Mouse (Mus musculus) adrenal gland, adult 2 months (tissue): ENCODE measurements around the gene Setd3. TPM values are rescaled to one million over a fixed set of nuclear protein-coding genes. Genes with fewer than 3 reads are reported as not detected.
"Not testable (repeated sequence)": the region's sequence is repeated elsewhere in the genome, so short reads cannot be mapped to it uniquely, and the experiment has no call there.

Experiments used
- DNase-seq: peaks from one replicate; pipeline ENCODE4 v3.0.0; 2021
- polyA plus RNA-seq: library from polyadenylated mRNA; depleted of rRNA; stranded (reverse); fragments of >200 nt; gene quantifications from 2 replicates; pipeline ENCODE4 v1.2.3, GENCODE M21; 2012
- total RNA-seq, 2 experiments: library from RNA; stranded (reverse); gene quantifications; 2 replicates each; pipeline ENCODE4 v1.2.3; 2021

The Setd3 gene
- total and polyA plus RNA-seq, 3 experiments: 11.0 to 117 (median 109) TPM

DNA sequence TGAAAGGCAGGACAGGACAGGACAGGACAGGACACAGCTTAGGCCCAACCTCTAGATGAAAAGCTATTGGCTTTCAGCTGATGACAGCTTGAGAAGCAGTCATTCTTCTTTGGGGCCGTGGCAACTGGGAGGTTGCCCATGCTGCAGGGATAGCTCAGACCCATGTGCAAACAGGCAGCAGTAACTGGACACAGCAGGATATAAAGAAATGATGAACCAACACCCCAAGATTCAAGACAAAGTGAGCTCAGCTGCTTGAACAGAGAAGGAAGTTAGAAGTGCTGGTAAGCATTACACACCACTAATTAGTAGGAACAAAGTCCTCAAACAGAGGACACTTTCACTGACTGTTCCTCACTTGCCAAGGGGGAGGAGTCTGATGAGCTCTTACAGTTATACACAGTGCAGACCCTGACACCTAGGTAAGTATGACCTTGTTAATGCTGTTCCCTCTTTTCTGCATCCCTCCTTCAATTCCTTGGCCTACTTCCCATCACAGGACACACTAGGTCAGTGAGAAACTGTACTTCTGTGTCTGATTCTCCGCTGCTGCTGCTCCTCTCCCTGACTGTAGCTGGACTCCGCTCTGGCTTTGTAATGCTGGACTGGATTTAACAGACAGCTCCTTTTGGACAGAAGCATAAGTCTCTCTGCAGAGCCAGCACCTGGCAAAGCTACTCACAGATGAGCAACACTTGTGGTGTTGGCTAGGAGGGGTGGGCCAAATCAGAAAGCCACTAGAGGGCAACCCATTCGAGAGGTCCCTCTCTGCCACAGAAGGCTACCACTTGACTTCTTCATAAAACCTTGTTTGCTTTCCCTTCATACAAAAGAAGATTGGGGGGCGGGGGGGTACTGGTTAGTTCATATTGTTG is 35.3 kb downstream of the Setd3 start:
- DNase-seq: no peak

DNA sequence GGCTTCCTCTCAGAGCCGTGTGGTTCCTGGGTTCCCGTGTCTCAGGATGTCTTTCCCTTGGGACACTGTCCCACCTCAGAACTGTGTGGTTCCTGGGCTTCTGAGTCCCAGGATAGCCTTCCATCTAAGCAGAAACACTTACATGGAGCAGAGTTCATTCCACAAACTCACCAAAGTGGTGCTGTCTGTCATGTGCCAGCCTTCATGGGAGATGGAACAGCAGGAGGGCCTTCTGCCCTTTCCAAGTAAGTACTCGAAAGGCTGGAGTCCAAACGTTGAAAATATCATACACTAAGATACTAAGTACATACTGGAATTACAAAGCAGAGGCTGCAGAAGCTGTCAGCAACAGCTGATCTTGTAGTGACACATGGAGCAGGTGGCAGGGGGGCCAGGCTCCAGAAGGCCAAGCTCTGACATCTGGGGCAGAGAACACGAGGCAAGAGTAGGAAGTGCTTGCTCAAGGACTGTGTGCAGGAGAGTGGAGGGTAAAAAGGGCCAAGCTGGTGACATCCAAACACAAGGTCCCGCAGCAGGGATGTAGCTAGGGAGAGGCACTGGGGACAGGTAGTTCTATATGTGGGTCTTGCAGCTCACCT is 43.4 kb downstream of the Setd3 start:
- no peak for DNase-seq

DNA sequence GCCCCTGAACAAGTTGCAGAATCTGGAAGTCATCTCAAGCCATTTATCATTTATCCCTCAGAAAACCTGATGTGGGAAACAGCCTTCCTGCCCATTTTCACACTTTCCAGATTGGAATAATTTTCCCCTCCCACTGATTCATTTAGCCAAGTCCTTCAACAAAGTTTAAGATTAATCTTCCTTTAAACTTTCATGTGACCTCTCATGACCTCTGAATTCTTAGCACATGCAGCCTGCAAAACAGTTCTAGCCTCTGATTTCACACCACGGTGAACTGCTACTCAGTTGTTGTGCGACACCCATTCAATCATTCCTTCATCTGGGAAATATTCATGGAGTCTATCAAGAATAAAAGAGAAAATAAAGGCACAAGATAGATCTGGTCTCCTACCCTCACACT is 45.9 kb downstream of the Setd3 start:
- DNase-seq: no peak

DNA sequence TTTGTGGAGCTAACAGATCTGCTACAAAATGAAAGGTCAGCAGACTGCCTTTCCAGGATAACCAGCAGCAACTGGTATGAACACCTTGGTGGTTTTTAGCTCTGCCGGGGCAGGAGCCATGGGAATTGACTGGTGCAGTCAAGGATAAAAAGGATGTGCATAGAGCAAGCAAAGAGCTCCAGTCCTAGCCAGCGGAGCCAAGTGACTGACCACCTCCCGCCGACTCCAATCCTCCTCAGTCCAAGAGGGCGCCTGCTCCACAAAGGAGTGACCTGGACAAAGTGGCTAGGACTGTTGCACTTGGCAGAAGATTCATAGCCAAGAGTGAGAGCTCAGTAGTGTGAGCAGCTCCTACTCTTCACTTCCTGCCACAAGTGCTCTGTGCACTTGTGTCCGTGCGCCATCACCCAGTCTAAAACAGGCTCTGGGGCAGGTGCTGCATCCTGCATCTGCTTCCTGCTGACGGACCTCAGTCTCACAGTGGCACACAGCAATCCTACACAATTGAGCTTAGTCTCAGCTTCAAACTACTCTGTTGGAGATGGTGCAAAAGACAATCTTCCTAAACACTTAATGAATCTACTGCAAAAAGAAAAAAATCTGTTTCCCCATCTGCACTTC is 46.6 kb downstream of the Setd3 start:
- DNase-seq: no peak

DNA sequence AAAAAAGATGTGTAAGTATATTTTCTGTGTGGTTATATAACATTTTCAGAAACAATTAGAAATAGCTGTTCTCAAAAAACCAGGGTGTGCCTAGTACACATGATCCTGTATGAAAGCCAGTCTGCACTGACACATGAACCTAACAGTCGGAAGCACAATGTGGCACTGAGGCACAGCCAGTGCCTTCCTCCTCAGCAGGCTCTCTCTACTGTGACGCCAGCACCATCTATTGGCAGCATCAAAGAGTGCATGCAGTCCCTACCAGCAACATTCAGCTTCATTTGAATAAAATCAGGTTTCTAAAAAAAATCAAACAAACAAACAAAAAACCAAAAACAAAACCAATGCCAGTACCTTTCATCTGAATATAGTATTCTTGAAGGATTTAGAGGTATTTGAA is 57.8 kb downstream of the Setd3 start:
- DNase-seq: peak; percentile 40

DNA sequence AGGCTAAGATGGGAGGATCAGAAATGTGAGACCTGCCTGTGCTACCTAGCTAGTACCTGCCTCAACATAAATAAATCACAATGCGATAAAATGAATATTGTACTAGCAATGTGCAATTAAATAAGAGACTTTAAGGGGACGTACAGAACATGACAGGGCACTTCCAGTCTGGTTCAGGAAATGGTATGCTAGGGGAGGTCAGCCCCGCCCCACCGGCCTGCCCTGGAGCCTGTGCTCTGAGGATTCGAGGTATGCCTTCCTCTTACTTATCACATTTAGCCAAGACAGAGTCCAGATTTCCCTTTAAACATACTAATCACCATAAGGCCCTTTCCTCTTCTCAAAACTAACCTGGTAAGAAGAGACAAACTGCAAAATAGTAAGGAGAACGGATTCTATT is 58.7 kb downstream of the Setd3 start:
- no peak for DNase-seq

DNA sequence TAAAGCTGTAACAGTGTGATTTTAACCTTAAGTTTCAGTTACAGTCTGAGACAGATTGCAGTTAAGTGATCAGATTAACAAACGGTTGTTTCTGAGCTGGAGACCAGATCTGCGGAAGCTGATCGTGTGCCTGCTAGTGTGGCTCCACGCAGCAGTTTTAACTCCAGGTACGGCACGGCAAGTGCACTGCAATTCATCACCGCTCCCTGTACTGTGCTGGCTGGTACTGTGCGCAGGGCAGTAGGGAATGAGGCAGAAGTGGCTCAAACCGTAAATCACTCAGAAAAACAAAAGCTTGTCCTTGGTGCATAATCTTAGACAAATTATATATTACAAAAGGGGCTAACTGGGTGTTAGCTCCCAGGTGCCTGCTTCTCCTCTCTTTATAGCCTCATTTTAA is 59.2 kb downstream of the Setd3 start:
- DNase-seq: no peak

DNA sequence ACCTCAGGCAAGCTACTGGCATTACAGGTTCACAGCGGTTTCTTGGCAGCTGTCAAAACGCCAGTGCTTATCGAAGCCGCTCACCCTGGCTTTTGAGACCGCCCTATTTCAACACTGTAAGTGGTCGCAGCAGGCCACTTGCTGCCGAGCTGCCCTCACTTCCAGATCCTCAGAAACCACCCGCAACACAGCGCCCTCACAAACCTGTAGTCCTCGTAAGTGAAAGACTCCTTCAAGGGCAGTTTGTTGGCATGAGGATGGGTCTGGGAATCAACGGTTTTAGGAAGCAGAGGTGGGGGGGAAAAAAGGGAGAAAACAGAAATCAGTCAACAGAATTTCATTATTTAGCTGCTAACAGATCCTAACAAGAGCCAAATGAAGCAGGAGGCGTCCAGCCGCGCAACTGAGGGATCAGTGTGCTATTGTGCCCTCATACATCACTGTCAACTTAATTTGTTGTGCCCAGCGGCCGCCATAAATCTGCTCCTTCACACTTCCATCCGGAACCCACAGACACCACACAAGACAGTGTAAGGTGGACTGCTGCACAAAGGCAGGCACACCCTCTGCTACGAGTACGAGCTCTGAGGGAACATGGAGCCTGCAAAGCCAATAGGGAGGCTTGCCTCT is 60.1 kb downstream of the Setd3 start:
- no peak for DNase-seq

DNA sequence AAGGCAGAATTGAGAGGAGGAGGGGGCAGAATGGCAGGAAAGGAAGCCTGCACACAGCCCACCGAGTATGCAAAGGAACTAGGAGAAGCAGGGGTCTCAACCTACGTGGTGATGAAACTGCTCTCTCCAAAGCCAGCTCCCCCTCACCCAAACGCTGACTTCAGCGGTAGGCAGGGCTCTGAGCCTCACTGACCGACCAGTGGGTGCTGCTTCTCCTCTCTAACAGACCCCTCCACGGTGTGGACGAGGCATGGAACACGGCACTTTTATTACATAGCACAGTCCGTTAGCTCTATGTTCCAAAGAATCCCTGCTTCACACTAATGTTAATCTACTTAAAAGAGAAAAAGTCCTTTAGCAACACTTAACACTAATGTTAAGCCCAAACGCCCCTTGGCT is 60.6 kb downstream of the Setd3 start:
- DNase-seq: no peak

DNA sequence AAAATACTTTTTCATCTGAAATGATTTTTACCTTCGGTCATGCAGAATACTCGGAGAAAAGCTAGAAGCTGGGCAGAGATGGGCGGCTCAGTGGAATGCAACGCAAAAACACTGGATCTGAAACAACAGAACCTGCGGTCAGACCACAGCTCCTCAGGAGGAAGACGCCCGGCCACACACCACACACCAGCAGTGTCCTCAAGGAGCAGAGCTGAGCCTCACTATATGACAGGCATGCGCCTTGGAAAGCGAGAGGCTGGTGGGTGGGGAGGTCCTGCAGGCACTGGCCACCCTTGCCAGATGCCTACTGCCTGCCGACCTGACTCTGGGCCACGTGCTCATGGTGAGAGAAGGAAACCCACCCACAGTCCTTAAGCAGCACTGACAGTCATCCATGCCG is 67.9 kb downstream of the Setd3 start:
- no peak for DNase-seq

DNA sequence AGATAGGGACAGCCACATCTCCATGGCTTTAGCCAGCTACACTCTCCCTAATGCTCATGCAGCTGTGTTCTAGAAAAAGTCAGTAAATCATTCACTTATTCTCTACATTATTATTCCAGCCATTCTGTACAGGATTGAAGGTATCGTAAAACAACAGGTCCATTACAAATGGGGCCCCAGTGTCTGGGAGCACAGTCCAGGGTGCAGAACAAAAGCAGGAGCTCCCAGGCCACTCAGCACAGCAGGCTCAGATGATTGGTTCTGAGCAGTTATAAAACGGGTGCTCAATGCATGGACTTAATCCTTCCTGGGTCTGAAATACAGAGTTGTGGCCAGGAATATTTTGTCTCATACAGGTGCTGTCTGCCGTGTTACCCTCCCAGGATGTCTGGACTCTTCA is 68.4 kb downstream of the Setd3 start:
- DNase-seq: no peak

DNA sequence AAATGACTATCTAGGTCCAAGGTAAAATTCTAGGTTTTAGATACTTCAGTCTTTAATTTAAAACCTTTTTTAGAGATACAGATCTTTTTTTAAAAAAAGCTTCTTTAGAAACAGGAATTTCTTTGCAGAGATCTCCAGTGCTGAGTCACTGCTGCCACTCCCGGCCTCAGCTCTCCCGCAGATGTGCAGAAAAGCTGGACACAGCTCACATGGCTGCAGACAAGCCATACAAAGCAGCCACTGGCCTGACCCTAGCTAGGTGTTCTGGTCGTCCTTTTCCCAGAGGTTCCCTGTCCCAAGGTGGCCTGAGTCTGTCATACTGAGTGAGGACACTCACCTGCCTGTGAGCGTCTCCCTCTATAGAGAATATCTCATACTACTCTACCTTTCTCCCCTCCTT is 69.4 kb downstream of the Setd3 start:
- no peak for DNase-seq

DNA sequence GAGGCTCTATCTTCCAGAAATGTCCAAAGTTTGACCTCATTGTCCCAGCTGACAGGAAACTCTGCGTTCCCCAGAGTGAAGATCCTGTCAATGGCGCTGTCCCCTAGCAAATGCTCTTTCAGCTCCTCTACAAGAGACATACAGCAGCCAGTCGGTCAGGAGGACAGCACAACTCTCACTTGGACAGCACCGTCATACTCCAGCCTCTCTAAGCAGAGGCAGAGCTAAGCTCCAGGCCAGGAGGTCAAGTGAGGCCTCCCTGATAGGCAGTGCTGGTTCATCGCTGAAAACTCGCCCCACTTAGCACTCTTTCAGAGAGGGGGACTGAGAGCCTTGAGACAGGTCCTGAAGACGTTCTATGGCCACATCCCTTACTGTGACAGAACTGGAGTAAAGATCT is 70.5 kb downstream of the Setd3 start:
- not testable (repeated sequence) for DNase-seq

DNA sequence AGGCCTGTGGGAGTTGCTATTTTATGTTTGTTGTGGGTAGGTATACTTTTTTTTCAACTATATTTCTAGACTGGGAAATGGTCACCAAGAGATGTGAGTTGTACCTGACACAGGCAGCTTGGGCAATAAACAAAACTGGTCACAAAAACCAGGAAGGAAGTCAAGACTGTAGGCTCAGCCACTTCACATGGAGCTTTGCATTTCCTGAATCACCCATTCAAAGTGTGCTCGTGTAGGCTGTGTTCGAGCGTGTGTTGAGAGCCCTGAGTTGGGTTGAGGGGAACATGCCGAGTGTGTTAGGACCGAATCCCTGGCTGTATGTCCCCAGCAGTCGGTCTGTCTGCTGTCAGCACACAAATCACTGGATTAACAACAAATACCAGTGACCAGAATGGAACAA is 75.8 kb downstream of the Setd3 start:
- no peak for DNase-seq

DNA sequence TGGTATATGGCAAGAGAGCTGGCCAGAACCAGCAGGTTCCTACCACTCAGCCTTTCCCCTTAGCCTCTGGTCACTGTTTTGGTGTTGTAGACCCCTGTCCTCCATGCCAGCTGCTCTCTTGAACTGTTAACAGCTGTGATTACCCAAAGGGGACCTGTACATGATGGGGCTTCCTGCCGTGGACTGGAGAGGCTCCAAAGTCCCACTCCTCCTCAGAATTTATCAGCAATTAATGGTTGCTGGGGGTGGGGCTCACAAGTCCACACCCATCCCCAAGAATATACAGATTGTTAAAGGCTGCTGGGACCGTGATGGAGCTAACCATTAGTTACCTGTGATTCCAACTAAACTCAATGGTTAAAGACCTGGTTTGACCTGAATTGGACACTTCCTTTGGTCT is 77.0 kb downstream of the Setd3 start:
- no peak for DNase-seq

DNA sequence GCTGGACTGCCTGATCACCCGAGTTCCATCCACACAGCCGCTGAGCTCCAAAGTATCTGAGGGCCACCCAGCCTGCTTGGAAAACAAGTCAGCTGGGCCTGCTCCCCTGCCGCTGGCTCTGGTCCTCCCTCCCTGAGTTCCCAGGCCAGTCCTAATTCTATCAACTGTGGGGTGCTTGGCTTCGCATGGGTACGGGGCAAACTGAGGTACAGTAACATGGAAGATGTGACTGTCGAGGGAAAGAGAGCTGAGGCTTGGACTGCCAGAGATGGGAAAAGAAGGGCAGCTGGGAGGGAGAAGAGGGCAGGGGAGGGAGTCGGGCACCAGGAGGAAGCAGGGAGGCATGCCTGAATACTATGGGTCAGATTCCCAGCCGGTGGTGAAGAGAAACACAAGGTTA is 78.9 kb downstream of the Setd3 start:
- no peak for DNase-seq

DNA sequence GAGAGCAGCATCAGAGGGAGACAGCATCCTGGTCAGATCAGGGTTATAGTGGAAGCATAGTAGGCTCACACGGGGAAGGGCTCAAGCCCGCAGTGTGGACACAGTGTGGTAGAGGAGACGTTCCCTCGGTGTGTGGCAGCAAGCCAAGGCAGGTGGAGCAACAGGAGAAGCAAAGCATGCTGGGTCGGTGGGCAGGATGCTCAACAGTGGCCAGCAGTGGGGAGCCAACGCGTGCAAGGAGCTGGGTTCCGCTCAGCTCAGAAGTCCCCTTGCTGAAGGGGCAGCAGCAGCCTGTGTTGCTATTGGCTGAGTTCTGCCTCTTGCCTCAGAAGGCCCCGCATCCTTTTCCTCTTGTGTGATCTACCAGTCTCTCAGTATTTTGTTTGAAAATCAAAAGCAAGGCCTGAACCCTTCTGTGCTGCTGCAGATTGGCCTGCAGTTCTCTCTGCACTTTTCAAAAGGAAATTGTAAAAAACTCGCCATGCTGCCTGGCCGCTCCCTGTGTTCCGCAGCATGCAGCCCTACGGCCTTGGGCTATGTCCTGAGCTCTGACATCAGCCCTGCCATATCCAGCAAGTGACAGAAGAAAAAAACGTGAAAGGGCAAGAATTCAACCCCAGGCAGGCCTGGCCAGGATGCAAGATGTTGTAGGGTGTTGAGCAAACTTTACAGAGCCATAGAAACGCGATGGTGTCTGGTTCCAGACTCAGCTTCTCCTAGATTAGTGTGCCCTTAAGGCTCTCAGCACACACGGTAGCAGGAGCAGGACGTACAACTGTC is 80.7 kb downstream of the Setd3 start:
- peak; percentile 30 for DNase-seq

DNA sequence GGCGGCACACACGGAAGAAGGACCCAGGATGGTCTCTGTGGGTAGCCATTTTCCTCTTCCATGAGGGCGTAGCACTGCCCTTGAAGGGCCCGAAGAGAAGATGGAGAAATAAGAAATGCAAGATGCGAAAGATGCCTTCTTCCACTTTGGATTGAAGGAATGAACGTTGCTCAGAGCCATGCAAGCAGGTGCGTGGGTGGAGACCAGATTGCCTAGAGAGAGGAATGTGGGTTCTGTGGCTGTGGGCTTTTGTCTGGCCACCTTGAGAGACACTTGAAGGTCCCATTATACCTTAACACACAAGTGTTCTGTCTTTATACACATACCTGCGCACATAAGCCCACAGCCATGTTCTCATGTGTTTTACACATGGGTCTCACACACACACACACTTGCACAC is 81.5 kb downstream of the Setd3 start:
- DNase-seq: no peak

DNA sequence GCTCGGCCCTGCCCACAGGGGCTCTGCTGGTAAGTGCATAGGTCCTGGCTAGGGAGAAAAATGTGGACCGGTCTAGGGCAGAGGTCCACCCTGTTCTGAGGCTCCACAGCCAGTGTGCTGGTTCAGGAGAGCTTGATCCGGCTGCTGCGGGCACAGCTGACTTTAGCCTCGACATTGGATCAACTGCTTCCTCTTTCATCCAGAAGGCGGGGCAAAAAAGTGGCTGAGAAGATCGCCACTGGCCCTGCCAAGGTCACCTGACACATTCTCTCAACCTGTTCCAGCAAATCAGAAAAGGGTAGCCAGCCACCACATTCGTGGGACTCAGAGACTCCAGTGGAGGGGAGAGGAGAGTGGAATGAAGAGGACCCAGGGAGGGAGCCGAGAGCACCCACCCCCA is 90.9 kb downstream of the Setd3 start:
- DNase-seq: no peak

DNA sequence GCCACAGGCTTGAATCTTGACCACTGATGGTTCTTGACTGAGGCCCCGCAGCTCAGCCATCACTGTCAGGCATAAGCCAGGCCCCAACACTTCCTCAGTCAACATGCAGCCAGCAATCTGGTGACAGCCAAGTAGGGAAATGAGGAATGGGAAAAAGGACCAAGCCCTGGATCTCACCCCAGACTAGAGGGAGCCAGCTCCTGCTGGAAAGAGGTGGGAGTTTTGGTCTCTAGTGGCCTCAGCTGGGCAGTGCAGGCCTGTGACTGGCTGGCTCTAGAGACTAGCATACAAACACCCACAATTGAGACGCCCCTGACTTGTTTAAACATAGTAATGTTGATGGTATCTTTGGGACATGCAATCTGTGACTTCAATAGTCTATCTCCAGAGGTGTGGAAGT is 91.6 kb downstream of the Setd3 start:
- no peak for DNase-seq

DNA sequence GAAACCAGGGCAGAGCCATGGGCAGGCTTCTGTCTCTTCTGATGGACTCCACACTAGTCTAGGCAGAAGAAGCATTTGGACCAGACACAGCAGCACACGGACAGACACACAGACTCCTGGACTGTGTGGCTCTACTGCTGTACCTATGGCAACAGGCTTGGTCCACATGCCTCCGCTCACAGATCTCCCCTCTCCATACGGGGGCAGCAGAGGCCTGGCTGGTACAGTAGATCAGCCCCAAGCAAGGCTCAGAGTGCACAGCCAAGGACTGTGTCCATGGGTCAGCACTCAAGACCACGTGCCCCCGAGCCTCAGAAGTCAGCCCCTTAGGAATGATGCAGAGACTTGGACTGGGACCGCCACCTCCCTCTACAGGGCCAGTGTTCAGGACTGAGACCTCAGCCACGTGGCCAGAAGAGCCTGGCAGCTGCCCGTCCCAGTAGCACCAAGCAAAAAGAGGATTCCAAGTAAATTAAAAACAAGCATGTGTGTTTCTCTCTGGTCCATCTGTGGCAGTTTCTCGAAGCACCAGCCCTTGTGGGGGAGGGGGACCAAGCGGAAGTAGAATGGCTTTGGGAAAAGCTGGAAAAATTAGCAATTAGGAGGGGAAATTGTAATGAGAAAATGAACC is 100.9 kb downstream of the Setd3 start:
- no peak for DNase-seq

DNA sequence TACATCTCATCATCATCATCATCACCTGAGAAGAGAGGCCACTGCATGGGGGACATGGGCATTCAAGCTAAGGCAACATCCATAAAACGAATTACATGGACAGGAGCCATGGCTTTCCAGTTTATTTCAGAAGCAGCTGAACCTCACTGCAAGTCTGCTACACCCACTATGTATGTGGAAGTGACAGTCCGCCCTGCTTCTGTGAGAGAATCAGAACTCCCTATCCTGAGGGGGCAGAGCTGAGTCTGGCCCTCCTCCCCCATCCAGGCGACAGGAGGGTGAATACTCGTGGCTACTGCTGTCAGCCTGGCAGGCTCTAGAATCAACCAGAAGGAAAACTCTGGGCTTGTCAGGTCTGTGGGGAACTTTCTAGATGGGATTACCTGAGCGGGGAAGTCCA is 106.2 kb downstream of the Setd3 start:
- no peak for DNase-seq
